Mouse (Mus musculus) c-Kit-negative CD71-positive TER-119-positive erythroid progenitor cells, embryonic 14.5 days (primary cell): ENCODE measurements around the gene Inafm2.

ENCODE experiments used
- DNase-seq: peaks from one replicate; pipeline ENCODE4 v3.0.0-alpha.2; 2013; ENCODE audit warnings: low read depth, low spot score

Gene Inafm2

DNA sequence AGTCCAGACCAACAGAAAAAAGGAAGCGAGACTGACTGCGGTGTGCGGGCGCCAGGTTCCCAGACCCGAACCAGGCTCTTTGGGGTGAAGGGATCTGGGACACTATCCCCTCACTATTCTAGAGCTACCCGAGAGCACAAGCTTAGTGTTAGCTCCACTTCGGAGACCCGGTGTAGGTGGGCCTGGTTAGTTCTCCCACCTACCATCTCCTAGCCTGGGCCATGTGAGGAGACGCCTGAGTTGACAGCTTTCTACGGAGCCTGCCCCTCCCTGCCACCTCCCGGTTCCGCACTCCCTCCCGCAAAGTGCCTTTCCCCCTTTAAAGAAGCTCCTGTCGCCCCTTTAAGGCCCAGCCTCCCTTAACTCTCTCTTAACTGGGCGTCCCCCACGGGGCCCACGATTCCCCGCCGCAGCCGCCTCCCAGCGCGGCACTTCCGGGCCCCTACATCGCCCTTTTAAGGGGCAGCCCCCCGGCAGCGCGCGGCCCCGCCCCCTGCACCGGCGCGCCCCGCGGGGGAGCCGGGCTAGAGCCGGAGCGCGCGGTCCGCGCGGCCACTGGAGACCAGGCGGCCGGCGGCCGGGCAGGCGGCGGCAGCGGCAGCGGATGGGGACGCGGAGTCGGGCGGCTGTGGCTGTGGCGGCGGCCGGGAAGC lies at the start of gene Inafm2:
Inafm2 (plus strand) TSS at position 527 of the 653 bp plus-strand sequence.
- DNase-seq: peak; percentile 64

- DNase-seq: no peak
Measured at GRCm38 (mm10) chr2:118696451-118697308, 48.9 kb upstream of the Inafm2 start.

- DNase-seq: no peak
Measured at GRCm38 (mm10) chr2:118697311-118697877, 48.2 kb upstream of the Inafm2 start.

GRCm38 (mm10) chr2:118697955-118698354 lies 47.6 kb upstream of the Inafm2 start:
- DNase-seq: no peak

DNA sequence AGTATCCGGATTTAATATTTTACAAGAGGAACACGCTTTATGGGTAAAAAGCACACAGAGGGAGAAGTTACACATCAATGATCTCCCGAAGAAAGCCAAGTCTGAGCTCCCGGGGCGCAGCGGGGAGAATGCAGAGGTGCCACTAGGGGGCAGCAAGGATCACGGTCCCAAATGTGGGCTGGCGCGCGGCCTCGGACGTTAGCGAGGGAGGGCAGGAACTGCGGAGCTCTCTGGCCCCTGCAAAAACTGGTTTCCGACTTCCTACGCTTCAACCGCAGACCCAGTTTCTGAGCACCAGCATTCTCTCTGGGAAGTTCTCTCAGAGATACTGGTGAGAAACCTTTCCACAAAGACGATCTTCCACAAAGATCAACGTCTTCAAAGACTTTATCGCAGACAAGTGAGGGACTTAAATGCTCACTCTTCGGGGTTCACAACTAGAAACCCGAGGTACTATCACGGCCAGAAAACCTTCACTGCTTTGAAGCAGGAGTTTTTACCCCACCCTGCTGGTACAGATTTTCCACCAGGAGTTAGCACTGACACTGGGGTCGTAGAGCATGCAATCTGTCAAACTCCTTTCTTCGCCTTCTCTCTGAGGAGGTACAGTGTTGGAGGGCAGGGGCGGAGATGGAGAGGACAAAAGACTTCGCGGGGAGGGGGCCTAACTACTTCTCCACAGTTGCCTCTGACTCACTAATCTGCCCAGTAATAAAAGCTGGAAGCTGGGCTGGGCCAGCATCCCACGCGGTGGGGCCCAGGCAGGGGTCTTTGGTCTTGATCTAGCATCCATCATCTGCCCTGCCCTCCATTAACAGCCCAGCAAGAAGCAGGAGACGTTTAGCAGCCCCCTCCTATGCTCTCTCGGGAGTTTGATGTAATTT lies 45.1 kb upstream of the Inafm2 start:
- peak; percentile 36 for DNase-seq

DNA sequence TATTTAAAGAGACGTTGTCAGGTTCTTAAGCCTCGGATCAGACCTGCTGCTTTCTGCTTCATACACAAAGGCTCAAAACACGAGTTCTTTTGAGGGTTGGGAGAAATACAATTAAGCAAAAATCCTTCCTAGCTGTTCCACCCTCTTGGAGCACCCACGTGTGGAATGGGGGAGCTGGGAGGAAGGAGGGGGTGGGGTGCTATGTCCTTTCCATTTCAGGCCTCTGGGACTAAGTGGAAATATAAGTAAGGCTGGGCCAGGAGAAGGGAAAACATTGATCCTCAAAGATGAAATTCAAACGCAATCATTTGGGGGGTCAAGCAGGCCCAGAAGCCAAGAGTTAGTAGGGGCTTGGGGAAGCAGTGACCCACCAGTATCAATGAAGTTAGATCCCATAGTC lies 44.4 kb upstream of the Inafm2 start:
- DNase-seq: no peak

DNA sequence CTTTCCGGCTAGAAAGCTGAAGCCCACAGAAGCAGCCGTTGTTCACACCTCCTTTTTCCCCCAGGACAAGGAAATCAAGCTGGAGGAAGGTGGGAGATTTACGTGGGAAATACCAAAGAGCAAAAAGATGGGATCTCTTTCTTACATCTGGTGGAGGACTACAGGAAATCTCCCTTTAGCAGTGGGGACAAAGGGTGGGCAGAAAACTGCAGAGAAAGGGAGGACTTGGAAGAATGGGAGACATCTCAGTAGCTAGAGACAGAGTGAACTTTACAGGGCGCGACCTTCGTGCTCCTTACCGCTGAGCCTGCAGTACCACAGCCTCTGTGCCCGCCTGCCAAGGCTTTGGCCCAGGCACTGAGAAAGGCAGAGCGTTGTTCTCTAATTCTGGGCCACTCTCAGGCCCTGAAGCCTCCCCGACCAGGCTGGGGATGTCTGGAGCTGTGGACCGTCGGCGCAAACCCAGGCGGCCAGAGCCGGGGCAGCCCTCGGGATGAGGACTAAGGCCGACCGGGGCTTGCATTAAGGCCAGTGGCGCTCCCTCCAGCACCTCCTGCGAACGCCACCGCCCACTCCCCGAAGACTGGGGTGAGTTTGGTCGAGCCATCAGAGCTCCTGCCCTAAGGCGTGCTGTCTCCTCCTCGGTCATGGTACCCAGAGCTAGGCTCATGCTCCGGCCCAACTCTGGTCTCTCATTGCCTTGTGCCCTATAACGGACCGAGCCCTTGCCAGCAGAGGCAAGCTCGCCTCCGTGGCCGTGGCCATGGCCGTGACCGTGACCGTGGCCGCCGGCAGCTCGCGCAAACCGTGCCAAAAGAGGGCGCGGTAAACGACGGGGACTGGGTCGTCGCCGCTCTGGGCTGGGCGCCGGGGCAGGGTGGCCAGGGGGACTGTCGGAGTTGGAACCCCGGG lies 43.3 kb upstream of the Inafm2 start:
- DNase-seq: no peak

DNA sequence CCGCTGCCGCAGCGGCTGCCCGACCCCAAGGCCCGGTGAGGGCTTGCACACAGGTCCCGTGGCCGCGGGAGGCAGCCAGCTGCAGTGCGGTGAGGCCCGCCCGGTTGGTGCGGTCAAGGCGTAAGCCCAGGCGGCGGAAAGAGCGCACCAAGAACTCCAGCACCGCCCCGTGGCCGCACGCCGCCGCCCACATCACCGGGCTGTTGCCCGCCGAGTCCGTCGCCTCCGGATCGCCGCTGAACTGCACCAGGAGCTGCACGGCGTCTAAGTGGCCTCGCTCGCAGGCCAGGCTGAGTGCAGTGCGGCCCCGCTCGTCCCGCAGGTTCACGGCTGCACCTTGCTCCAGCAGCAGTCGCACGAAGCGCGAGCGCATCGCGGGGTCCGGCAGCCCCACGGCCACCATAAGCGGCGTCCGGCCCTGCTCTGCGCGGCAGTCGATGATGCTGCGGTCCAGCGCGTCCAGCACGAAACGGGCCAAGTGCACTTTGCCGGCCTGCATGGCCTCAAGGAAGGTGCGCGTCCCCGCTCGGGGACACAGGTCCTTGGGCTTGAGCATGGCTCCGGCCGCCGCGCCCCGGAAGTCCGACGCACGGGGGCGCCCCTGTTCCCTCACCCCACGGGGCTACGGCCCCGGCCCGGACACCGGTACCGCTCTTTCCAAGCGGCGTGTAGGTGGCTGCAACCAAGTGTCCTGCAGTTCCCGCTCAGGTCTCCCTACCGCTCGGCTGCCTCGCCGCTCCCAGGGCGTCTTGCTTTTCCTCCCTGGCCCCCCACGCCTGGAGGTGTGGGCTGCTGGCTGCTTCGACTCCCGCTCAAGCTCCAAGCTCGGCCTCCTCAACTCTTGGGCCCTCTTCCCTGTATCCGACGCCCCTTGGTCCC lies 42.4 kb upstream of the Inafm2 start:
- no peak for DNase-seq

- DNase-seq: no peak
Measured at GRCm38 (mm10) chr2:118703913-118704730, 41.4 kb upstream of the Inafm2 start, which contains the start of gene Ankrd63. TSS of gene Ankrd63 (minus strand) at chr2:118703963.

- no peak for DNase-seq
Measured at GRCm38 (mm10) chr2:118706436-118706835, 39.1 kb upstream of the Inafm2 start.

- no peak for DNase-seq
Measured at GRCm38 (mm10) chr2:118708472-118708871, 37.1 kb upstream of the Inafm2 start.

DNA sequence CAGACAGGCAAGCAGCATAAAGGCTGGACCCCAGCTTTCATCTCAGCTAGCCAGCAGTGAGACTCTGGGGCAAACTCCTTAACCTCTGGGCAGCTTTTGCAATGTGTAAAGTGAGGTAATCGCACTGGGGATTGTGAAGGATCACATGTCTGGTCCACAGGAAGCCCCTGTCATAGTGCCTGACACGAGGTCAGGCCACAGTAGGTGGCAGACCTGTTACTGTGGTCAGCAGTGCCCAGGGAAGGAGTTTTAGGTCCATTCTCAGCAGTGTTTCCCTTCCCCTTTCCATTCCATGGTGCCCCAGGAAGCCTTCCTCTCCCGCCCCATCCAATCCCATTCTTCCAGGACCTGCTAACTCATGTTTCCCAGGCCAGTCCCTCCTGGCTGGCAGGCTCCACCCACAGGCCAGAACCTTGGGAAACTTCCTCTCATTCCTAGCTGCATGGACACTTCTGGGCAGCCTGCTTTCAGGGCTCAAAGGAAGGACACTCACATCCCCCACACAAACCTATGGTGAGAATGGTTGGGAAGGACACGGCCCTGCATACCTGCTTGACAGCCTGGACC lies 35.8 kb upstream of the Inafm2 start:
- DNase-seq: no peak

DNA sequence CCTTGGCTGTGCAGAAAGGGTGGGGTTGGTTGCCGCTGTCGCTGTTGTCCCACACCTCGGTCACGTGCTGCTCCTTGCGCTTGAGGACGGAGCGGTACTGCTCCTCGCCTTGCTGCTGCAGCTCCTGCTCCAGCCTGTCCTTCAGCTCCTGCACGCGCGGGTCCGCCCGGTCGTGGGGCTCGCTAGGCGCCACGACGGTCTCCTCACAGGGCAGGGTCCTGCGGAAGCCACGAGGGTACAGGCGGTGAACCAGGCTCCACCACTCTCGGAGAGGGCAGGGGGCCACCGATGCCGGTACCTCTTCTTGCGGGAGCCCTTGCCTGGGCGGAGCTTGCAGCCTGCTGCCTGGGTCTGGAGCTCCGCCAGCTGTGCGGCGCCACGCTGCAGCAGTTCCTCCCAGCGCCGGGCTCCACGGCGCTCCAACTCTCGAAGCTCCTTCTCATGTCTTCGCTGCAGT lies 34.5 kb upstream of the Inafm2 start:
- no peak for DNase-seq

DNA sequence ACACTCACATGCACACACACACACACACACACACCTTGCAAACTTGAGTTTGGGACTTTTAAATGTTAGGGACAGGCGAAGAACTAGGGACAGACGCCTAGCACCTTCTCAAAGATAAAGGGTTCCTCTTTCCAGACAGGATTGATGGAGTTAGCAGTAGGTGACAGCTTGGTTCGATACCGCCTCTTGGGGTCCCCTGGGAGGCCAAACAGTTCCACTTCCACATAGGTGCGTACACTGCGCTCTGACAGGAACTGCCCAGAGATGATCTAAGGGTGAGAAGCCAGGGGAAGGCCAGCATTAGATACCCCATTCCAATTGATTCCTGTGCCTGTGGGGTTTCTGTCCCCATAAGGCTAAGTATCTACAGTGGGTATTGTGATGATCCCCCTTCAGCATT lies 31.9 kb upstream of the Inafm2 start:
- DNase-seq: no peak

- DNase-seq: no peak
Measured at GRCm38 (mm10) chr2:118714230-118714629, 31.3 kb upstream of the Inafm2 start.

DNA sequence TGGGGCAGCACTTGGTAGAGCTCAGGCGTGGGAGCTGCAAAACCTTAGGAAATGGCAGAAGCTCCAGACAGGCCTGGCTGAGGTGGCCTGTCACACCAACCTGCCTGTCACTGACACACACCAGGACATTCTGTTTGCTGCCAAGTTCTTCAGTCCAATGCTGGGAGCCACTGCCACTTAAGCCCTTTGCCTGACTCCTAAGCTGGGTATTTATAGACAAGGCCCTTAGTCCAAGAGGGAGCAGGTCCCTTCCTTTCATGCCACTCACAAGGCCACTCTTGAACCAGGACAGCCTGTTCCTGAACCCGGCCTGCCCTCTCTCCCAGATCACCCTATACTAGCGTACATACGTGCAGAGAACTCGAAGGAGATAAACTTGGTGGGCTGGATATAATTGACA lies 28.9 kb upstream of the Inafm2 start:
- DNase-seq: no peak

DNA sequence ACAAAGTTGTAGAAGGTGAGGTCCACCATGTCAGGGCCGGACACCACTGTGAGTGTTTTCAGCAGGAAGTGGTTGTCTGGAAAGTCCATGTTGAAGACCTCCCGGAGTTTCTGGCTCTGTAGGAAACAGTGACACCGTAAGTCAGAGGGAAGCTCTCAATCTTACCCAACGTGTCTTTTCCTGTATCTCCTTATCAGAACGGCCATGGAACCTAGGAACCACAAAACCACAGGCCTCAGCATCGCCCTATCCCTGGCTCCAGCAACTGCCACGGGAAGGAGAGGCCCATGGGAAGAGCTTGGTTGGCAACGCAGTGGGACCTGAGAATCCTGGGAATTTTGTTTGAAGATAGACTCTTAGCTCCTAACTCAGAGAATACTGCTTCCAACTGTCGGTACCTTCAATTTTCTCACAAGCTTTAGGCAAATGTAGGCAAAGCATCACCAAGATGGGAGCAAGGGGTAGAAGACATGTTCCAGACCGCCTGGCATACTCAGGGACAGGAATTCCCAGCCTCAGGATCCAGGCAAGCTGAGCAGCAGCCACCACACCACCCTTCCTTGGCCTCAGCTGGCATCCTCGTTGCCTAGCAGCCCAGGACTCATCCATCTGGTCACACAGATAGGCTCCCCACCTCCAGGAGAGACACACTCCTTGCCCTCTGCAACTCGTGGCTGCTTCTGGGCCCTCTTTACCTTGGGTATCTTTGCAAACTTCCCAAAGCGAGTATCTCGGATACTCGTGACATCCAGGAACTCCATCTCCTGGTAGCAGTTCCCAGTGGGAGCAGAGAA lies 21.7 kb upstream of the Inafm2 start:
- no peak for DNase-seq
